Mouse (Mus musculus) cerebellum, postnatal 25 days (tissue): ENCODE data around the gene Rnf222.

Experiments used
- DNase-seq, 2 experiments: peaks; one replicate each; pipeline ENCODE4 v3.0.0; 2021; ENCODE audit warnings: mixed read lengths in 2 of 2

Rnf222 gene

GRCm38 (mm10) chr11:68891823-68892222 lies 3.5 kb downstream of the Rnf222 start:
- DNase-seq: no peak

GRCm38 (mm10) chr11:68892233-68892832 lies 4.0 kb downstream of the Rnf222 start:
- no peak for DNase-seq

- DNase-seq: no peak
Observed at GRCm38 (mm10) chr11:68893911-68894464, 5.6 kb downstream of the Rnf222 start.

GRCm38 (mm10) chr11:68896247-68896646 lies 7.9 kb downstream of the Rnf222 start:
- no peak for DNase-seq

GRCm38 (mm10) chr11:68897120-68897519 lies 8.8 kb downstream of the Rnf222 start:
- DNase-seq: peak; percentile 27 to 59

- DNase-seq: no peak
Observed at GRCm38 (mm10) chr11:68897838-68898237, 9.5 kb downstream of the Rnf222 start.

GRCm38 (mm10) chr11:68898790-68899189 lies 10.4 kb downstream of the Rnf222 start:
- DNase-seq: no peak

- DNase-seq: no peak
Observed at GRCm38 (mm10) chr11:68899815-68900214, 11.5 kb downstream of the Rnf222 start.

GRCm38 (mm10) chr11:68900519-68901350 lies 12.4 kb downstream of the Rnf222 start:
- no peak for DNase-seq

GRCm38 (mm10) chr11:68901351-68902046 lies 13.1 kb downstream of the Rnf222 start, which contains the start of gene Rpl26:
Rpl26 (plus strand) TSS chr11:68901583.
- DNase-seq: peak; percentile 99 to 100

GRCm38 (mm10) chr11:68902047-68902364 lies 13.7 kb downstream of the Rnf222 start:
- DNase-seq: no peak

- no peak for DNase-seq
Observed at GRCm38 (mm10) chr11:68902367-68902766, 14.0 kb downstream of the Rnf222 start.

GRCm38 (mm10) chr11:68902823-68903222 lies 14.5 kb downstream of the Rnf222 start:
- DNase-seq: no peak

GRCm38 (mm10) chr11:68903775-68904174 lies 15.4 kb downstream of the Rnf222 start:
- no peak for DNase-seq

GRCm38 (mm10) chr11:68904375-68905137 lies 16.2 kb downstream of the Rnf222 start:
- DNase-seq: peak; percentile 70 to 82

- peak in 1 of 2 experiments; percentile 17 for DNase-seq
Observed at GRCm38 (mm10) chr11:68905138-68905531, 16.8 kb downstream of the Rnf222 start.

- DNase-seq: no peak
Observed at GRCm38 (mm10) chr11:68905665-68906460, 17.5 kb downstream of the Rnf222 start.

GRCm38 (mm10) chr11:68906461-68906790 lies 18.1 kb downstream of the Rnf222 start:
- DNase-seq: no peak

- no peak for DNase-seq
Observed at GRCm38 (mm10) chr11:68907251-68907650, 18.9 kb downstream of the Rnf222 start.

GRCm38 (mm10) chr11:68908846-68909503 lies 20.6 kb downstream of the Rnf222 start:
- no peak for DNase-seq

- no peak for DNase-seq
Observed at GRCm38 (mm10) chr11:68911531-68912177, 23.3 kb downstream of the Rnf222 start.
